Mouse (Mus musculus) gastrocnemius, postnatal 14 days (tissue): ENCODE measurements at regions not wholly inside any gene's neighbourhood (a gene's known extent, or its start where the extent isn't known, plus 50 kb on each side); places are given as distances from the start of the nearest gene placed in this dataset.

Source experiments
- DNase-seq: peaks from one replicate; pipeline ENCODE4 v3.0.0; 2021; ENCODE audit warnings: mixed read lengths
- intact Hi-C: fragments of 180-260 bp; cut with DNase I; formaldehyde crosslinking; loops from one replicate; pipeline ENCODE4 v1.15.1; 2025; ENCODE audit warnings: low total_unique reads

- no peak for DNase-seq
Measured at GRCm38 (mm10) chr2:142560896-142561500, 340.3 kb downstream of the Kif16b start.

DNA sequence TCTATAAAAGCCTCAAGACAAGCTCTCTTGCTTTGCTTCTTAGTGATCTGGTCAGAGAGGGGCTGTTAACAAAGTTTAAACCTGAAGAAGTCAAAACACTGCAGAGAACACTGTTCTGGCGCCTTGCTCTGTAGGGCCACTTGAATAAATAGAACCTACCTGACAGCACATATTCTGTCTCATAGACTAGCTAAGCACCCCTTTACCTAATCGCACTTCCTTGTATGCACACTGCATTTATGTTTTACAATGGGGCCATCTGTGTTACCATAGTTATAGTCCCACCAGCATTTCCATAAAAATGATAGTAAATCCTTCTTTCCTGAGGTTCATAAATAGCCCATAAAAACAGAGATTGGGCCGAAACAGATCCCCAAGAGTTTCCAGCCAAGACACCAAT, 340.9 kb downstream of the Kif16b start:
- intact Hi-C loops = no loop called here
- no peak for DNase-seq

More at GRCm38 (mm10) chr2:142560896-142561500, 340.3 kb downstream of the Kif16b start:
- intact Hi-C loops = no loop called here

DNA sequence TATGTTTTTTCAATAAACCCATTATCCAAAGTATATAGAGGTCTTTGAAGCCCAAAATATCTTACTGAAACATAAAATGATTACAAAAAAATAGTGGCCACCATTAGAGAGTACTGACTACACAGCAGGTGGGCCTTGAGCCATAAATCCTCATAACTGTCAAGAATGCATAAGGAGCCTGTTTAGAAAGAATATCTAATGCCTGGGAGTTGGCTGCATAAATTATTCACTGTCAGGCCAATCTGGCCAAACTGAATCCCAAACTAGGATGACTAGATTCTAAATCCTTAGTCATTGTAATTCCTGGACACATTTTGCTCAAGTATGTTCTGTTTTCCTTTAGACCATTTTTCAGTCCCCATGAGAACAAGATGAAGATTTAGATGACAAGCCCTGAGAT, 341.4 kb downstream of the Kif16b start:
- DNase-seq = no peak
- intact Hi-C loops = no loop called here

DNA sequence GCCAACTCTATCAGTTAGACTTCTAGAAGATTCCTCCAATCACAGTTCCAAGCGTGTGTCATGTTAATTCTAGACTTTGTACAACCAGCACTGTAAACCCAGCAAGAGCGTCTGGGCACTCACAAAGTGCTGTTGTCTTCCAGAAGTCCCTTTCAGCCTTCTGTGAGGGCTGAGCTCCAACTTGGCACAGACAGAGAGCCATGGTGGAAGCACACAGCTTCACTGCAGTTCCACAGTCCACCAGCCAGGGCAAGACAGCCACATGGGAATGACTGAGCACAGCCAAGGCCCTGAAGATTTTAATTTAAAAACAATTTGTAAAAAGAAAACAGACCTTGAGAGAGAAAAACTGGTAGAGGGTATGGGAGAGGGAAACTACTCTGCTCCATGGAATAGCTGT, 346.5 kb downstream of the Kif16b start:
- DNase-seq = peak; percentile 15
- intact Hi-C loops = no loop called here

DNA sequence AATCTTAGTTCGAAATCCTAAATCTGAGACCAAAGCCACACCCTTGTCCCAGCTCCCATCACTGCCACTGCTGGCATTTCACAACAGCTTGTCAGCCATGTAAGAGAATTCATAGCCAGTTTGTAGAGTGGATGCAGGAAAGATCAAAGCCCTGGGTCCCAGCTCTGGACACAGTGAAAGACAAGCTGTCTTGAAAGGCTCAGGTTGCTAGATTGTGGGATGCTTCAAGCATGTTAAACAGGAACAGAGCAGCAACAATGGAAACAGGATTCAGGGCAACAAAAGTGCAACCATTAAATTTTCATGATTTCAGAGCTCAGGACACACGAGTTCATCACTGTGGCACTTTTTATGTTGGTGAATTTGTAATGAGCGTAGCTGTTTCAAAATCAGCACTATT, 349.6 kb downstream of the Kif16b start:
- no peak for DNase-seq
- intact Hi-C loops = no loop called here

DNA sequence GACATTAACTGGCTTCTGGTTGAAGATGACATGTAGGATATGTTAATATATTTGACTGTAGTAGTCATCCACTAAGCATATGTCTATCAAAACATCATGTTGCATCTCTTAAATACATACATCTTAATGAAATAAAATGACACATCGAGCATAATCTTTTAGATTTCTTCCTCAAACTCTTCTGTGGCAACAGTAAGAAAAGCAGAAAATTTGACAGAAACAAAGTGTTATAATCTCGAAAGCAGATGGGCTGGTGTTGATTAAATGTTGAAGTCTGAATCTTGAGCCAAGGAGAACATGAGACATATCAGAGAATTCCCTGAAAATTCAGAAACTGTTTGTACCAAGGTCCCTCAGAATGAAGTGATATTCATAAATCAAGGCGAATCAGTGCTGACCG, 352.6 kb downstream of the Kif16b start:
- DNase-seq = no peak
- intact Hi-C loops = no loop called here

GRCm38 (mm10) chr2:142544937-142545336, 356.4 kb downstream of the Kif16b start:
- intact Hi-C loops = no loop called here

GRCm38 (mm10) chr2:142539980-142540379, 361.4 kb downstream of the Kif16b start:
- DNase-seq = no peak
- intact Hi-C loops = no loop called here

More at GRCm38 (mm10) chr2:142544937-142545336, 356.4 kb downstream of the Kif16b start:
- no peak for DNase-seq

DNA sequence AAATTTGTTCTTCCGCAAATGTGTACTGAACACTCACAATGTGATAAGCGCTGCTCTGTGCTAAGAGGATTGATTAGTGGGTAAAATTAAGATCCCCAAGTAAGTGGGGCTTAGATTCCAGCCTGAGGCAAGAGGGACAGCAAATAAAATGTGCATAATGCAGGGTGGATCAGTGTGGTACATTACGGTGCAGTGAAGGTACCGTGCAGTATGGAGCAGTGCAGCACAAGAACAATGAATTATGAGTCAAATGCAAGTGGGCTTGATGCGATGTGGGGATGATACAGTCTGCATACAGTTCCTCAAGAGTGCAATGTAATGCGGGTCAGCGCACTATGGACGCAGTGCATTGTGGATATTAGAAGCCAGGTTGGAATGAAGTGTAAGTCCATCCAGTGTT, 367.8 kb downstream of the Kif16b start:
- DNase-seq = no peak
- intact Hi-C loops = no loop called here

GRCm38 (mm10) chr2:142522471-142522870, 378.9 kb downstream of the Kif16b start:
- intact Hi-C loops = no loop called here
- DNase-seq = no peak

GRCm38 (mm10) chr2:142517731-142518130, 383.6 kb downstream of the Kif16b start:
- DNase-seq = no peak
- intact Hi-C loops = no loop called here

DNA sequence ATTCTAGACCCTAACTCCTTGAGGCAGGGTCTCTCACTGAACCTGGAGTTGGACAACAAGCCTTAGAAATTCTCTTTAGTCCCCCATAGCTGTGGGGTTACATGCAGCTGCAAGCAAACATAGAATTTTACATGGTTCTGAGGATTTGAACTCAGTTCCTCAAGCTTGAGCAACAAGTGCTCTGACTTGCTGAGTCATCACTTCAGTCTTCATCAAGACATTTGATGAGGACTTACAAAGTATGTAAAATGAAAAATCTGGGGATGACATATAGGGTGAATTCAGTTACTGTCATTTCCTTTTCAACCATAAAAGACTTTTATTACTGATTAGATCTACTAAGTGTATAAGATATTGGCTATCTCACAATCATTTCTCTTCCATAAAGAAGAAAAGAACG, 396.1 kb downstream of the Kif16b start:
- DNase-seq = no peak
- intact Hi-C loops = no loop called here
